Mouse (Mus musculus): ENCODE results near the gene Klhdc8b. TPM values are rescaled to one million over a fixed set of nuclear protein-coding genes. Genes with fewer than 3 reads are reported as not detected.

The Klhdc8b gene
- total RNA-seq, 4 experiments from 2014 or later, result 22.0 to 32.0 (median 24.2) TPM

GRCm38 (mm10) chr9:108451519-108452160, 9.7 kb downstream of the Klhdc8b start:
- DNase-seq (ENCODE audit: low spot score in 2 of 2), result no peak

DNA sequence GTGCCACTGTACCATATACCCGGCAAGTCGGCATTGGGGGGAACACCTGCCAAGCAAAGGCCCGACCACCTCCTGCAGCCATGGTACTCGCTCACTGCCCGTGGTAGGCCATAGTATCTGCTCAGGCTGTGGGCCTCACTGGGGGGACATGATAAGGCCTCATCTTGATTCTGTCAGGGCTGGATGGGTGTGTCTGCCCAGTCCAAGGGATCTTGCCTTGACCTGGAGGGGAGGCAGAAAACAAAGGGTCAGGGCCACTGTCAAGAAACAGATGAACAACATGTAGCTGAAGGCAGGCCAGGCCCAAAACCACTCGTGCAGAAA, 10.2 kb downstream of the Klhdc8b start:
- no peak for DNase-seq (ENCODE audit: low spot score in 2 of 2)

GRCm38 (mm10) chr9:108450292-108451169, 10.8 kb downstream of the Klhdc8b start:
- DNase-seq (ENCODE audit: low spot score in 2 of 2), result peak in 1 of 2 experiments; percentile 38

- DNase-seq (ENCODE audit: low spot score in 2 of 2), result peak in 1 of 2 experiments; percentile 61
These were observed 11.5 kb downstream of the Klhdc8b start for GRCm38 (mm10) chr9:108449860-108450259.

- no peak for DNase-seq (ENCODE audit: low spot score in 2 of 2)
These were observed 16.3 kb downstream of the Klhdc8b start for GRCm38 (mm10) chr9:108445125-108445524.

GRCm38 (mm10) chr9:108441236-108441919, 20.0 kb downstream of the Klhdc8b start:
- peak; percentile 72 to 75 for DNase-seq (ENCODE audit: low spot score in 2 of 2)

DNA sequence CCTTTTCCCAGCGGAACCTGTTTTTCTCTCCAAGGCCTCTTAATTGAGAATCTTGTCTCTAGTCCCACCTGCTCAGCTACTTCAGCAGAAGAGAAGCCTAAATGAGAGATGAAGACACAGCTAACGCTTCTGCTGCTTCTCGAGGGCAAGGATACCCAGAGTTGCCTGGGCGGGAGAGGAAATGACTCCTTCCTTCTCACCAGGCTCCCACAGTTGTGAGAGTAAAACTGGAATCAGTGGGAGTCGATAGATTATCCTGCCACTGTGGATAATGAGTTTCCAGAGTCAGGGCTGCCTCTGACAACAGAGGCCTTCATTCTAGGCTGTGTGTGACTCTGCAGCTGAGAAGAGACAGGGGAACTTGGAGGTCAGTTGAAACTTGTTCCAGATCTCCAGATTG, 20.9 kb downstream of the Klhdc8b start:
- no peak for DNase-seq (ENCODE audit: low spot score in 2 of 2)

- peak in 1 of 2 experiments; percentile 46 for DNase-seq (ENCODE audit: low spot score in 2 of 2)
These were observed 22.2 kb downstream of the Klhdc8b start for GRCm38 (mm10) chr9:108439176-108439575.

- DNase-seq (ENCODE audit: low spot score in 2 of 2), result no peak
These were observed 25.2 kb downstream of the Klhdc8b start, which contains the start of gene BC048562 for GRCm38 (mm10) chr9:108436182-108436581. Gene BC048562 (plus strand): TSS chr9:108436482.

GRCm38 (mm10) chr9:108431431-108432067, 29.8 kb downstream of the Klhdc8b start:
- no peak for DNase-seq (ENCODE audit: low spot score in 2 of 2)

DNA sequence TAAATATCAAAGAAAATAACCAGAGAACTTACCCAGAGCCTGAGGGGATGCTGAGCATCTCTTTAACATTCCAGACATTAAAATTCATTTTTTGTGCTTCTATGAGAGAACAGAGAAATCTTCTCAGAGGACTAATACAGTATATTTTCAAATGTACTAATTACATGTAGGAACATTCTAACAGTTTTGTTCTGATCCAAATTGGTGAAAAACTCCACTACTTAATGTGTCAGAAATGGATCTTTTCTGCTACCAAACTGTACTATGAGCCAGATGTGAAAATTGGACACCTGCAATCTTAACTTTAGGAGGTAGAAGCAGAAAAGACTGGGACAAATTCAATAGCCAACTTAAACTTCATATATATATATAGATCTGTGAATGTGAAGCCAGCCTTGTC, 33.0 kb downstream of the Klhdc8b start, which contains the start of gene Ccdc36:
TSS of gene Ccdc36 (minus strand) at position 101 of the 400 bp plus-strand sequence.
- DNase-seq (ENCODE audit: low spot score in 2 of 2), result no peak

GRCm38 (mm10) chr9:108412221-108412620, 49.2 kb downstream of the Klhdc8b start:
- peak in 1 of 2 experiments; percentile 20 for DNase-seq (ENCODE audit: low spot score in 2 of 2)

- DNase-seq (ENCODE audit: low spot score in 2 of 2), result peak; percentile 63 to 66
These were observed 49.9 kb downstream of the Klhdc8b start for GRCm38 (mm10) chr9:108411381-108411942.

DNA sequence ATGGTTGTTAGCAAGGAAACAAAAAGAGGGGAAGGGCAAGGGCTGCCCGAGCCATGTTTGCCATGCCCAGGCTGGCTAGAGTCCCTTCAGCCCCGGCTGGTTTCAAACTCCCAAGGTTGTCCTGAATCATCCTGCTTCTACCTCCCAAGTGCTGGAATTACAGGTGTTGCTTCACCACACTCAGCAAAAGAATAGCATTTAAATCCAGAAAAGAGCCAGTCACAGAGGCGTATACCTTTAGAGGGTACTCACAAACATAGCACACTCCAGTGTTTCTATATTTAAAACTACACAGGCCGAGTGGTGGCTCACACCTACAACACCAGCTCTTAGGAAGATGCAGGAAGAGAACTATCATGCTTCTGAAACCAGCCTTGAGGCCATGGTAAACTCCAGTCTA, 51.8 kb downstream of the Klhdc8b start:
- DNase-seq (ENCODE audit: low spot score in 2 of 2), result no peak

DNA sequence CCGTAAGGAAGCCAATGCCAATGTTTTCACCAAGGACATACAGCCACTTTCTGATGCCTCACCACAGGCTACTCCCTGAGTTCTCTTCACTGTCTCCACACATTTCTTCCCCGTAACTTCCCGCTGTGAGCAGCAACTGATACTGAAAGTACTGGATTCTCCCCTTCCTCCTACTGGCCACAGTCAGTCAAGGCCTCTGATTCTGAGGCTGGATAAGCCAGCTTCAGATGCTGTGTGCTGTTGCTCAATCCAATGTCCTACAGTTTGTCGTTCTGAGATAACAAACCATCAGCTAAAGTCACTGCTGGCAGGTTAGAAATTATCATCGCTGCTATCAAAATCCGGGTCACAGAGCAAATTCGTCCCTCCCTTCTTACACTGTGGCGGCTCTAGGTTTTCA, 56.9 kb downstream of the Klhdc8b start:
- no peak for DNase-seq (ENCODE audit: low spot score in 2 of 2)

DNA sequence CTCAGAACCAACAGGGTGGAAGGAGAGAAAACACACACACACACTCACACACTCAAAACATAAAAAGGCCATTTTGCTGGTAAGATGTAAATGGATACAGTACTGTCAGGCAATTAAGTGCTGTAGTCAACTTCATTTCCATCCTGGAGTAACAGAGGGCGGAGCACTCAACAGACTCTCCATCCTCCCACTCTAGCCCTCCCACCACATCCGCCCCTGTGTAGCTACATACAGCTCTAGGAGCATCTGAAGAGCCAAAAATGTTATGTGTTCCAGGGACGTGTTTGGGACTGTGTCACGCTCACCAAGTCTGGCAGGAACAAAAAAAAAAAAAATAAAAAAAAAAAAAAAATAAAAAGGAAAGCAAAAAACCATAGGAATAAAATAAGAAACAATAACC, 58.3 kb downstream of the Klhdc8b start:
- no peak for DNase-seq (ENCODE audit: low spot score in 2 of 2)

GRCm38 (mm10) chr9:108401186-108401960, 60.0 kb downstream of the Klhdc8b start:
- DNase-seq (ENCODE audit: low spot score in 2 of 2), result peak; percentile 73 to 82

DNA sequence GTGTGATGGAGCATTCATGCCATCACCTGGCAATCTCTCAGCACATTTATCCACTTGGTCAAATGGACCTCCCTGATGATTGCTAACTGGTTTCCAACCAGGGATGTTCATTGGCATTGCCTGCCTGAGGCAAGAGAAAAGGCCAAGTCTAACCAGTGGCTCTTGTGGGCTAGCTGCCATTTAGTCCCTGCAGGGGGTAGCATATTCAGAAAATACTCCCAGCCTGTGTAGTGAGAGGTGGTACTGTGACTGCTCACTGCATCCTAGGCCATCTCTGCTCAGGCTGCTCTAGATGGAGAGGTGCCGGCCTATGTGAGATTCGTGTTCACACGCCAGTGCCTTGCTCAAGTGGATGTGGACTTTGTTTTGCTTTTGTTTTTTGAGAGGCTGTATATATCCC, 63.1 kb downstream of the Klhdc8b start:
- DNase-seq (ENCODE audit: low spot score in 2 of 2), result no peak
